Mouse (Mus musculus): Measurements from ENCODE around the gene Pik3r2. TPM values are rescaled to one million over a fixed set of nuclear protein-coding genes. Genes with fewer than 3 reads are reported as not detected.
A peak's percentile ranks its signal among the peaks of the same experiment; 100 is the strongest.

Gene Pik3r2
- total and polyA plus RNA-seq, 2 experiments from 2014 or later, result 102 to 159 TPM

DNA sequence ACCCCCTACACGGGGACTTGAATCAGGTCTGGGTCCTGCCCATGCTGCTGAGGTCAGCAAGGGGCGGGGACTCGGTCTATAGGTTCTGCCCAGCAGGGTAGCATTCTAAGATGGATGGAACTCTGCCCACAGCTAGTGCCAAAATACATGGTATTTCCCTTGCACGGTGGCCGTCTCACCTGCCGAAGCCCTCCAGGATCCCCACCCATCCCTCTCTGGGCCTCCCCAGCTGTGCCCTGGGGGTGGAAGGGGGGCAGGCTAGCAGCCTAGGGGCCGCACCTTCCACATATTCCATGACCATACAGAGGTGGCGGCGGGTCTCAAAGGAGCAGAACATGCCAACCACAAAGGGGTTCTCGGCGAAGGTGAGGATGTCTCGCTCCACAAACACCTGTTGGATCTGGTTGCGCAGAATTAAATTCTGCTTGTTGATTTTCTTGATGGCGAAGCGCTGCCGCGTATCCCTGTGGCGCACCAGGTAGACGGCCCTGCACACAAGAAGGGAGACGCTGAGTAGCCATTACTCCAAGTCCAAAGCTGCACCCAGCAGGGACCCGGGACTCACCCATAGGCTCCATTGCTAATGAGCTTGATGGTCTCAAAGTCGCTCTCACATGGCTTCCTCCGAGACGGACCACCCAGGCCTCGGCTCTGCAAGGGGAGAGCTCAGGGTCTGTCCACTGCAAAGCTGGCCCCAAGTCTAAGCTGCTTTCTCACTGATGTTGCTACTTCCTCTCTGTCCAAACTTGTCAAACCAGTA is 10.0 kb upstream of the Pik3r2 start:
- H3K27me3 ChIP-seq (ENCODE audit: insufficient read depth, low read length), result no peaks in the 10 kb centered on the region
- 91% methylated on average over 25 of the region's 25 CpGs for WGBS
- ATAC-seq (ENCODE audit: low FRiP score) (no peak), DNase-seq (ENCODE audit: low spot score) (no peak)
- H3K36me3 ChIP-seq (ENCODE audit: insufficient read depth, low read length), result peaks cover 55% of the 10 kb centered on the region
- peaks cover 7% of the 10 kb centered on the region for H3K4me1 ChIP-seq (ENCODE audit: insufficient read depth, low read length)
- H3K9ac ChIP-seq (replicated peaks; ENCODE audit: low read length, poor library complexity, severe bottlenecking), result no peak overlapping the region
- H3K27ac ChIP-seq (ENCODE audit: low read depth, low read length), result no peak overlapping the region
- H3K4me3 ChIP-seq (ENCODE audit: low read depth, low read length), result no peak overlapping the region
- no peak for TF ChIP-seq CTCF (IDR thresholded peaks at IDR 0.05)
- H3K4me2 ChIP-seq (ENCODE audit: low read depth, low read length, poor library complexity, severe bottlenecking), result no peak overlapping the region
- H3K9me3 ChIP-seq (ENCODE audit: low read length), result no peaks in the 10 kb centered on the region

DNA sequence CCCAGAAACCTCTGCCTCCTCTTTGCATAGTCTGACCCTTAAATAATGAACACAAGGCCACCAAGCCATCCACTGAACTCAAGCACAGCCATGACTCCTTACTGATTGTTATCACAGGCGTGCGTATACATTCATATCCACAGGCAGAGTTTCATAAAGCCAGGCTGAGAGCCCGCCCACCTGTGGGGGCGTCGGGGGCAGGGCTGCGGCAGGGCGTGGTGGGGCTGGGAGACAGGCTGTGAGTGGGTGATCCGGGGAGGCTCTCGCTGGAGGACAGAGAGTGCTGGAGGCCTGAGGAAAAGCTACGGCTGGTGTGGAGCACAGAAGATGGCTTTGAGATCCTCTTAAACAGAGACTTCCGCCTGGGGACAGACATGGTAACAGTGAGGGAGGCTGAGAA is 3.6 kb upstream of the Pik3r2 start:
- H3K27me3 ChIP-seq (ENCODE audit: insufficient read depth, low read length), result no peaks in the 10 kb centered on the region
- no peak for TF ChIP-seq CTCF (IDR thresholded peaks at IDR 0.05)
- peaks cover 56% of the 10 kb centered on the region for H3K36me3 ChIP-seq (ENCODE audit: insufficient read depth, low read length)
- ATAC-seq (ENCODE audit: low FRiP score), result no peak
- no peak overlapping the region for H3K4me2 ChIP-seq (ENCODE audit: low read depth, low read length, poor library complexity, severe bottlenecking)
- H3K4me3 ChIP-seq (ENCODE audit: low read depth, low read length), result no peak overlapping the region
- peaks cover 15% of the 10 kb centered on the region for H3K4me1 ChIP-seq (ENCODE audit: insufficient read depth, low read length)
- H3K27ac ChIP-seq (ENCODE audit: low read depth, low read length), result no peak overlapping the region
- no peak overlapping the region for H3K9ac ChIP-seq (replicated peaks; ENCODE audit: low read length, poor library complexity, severe bottlenecking)
- no peak for DNase-seq (ENCODE audit: low spot score)
- H3K9me3 ChIP-seq (ENCODE audit: low read length), result no peaks in the 10 kb centered on the region
- WGBS, result 90% methylated on average over 11 of the region's 11 CpGs

- TF ChIP-seq CTCF (IDR thresholded peaks at IDR 0.05), result no peak
- H3K4me3 ChIP-seq (ENCODE audit: low read depth, low read length), result peak overlapping the region; percentile 77
- H3K9me3 ChIP-seq (ENCODE audit: low read length), result no peaks in the 10 kb centered on the region
- peaks cover 19% of the 10 kb centered on the region for H3K4me1 ChIP-seq (ENCODE audit: insufficient read depth, low read length)
- peaks cover 64% of the 10 kb centered on the region for H3K36me3 ChIP-seq (ENCODE audit: insufficient read depth, low read length)
- H3K27me3 ChIP-seq (ENCODE audit: insufficient read depth, low read length), result no peaks in the 10 kb centered on the region
- H3K9ac ChIP-seq (replicated peaks; ENCODE audit: low read length, poor library complexity, severe bottlenecking), result peak overlapping the region; percentile 97
- 3% methylated on average over 28 of the region's 34 CpGs for WGBS
- DNase-seq (ENCODE audit: low spot score) (peak; percentile 27), ATAC-seq (ENCODE audit: low FRiP score) (no peak; the same call in 1 of the 2 replicates)
- H3K4me2 ChIP-seq (ENCODE audit: low read depth, low read length, poor library complexity, severe bottlenecking), result peak overlapping the region; percentile 84
- H3K27ac ChIP-seq (ENCODE audit: low read depth, low read length), result peak overlapping the region; percentile 94
Measured at GRCm38 (mm10) chr8:70775851-70776495, 540 bp downstream of the Pik3r2 start.

- Histone ChIP-seq H3K9me3 (ENCODE audit: low read length) (no peaks in the 10 kb centered on the region), H3K4me2 (ENCODE audit: low read depth, low read length, poor library complexity, severe bottlenecking) (peak overlapping the region; percentile 84), H3K36me3 (ENCODE audit: insufficient read depth, low read length) (peaks cover 64% of the 10 kb centered on the region), H3K9ac (replicated peaks; ENCODE audit: low read length, poor library complexity, severe bottlenecking) (peak overlapping the region; percentile 97), H3K4me1 (ENCODE audit: insufficient read depth, low read length) (peaks cover 19% of the 10 kb centered on the region), H3K4me3 (ENCODE audit: low read depth, low read length) (peak overlapping the region; percentile 77), H3K27ac (ENCODE audit: low read depth, low read length) (no peak overlapping the region), H3K27me3 (ENCODE audit: insufficient read depth, low read length) (no peaks in the 10 kb centered on the region)
- DNase-seq (ENCODE audit: low spot score), result no peak
- WGBS, result 85% methylated on average over 5 of the region's 5 CpGs
- no peak for ATAC-seq (ENCODE audit: low FRiP score)
- no peak for TF ChIP-seq CTCF (IDR thresholded peaks at IDR 0.05)
Measured at GRCm38 (mm10) chr8:70775227-70775626, 1.3 kb downstream of the Pik3r2 start.

DNA sequence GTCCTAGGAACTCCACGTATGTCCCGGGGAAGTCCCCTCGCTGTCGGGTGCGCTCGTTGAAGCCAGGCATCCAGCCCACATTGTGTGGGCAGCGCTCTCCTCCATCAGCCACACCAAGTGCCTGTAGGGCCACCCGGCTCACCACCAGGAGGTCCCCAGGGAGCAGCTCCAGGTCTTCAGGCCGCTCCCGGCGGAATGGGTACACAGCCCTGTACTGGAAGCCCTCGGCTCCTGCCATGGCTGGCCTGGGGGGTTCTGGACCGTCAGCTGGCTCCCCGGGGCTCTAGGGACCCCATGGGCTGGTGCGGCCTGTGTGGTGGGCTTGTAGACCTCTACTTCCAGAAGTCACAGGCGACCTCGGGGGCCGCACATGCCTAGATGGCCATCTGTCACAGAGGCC is 1.8 kb downstream of the Pik3r2 start:
- no peak for ATAC-seq (ENCODE audit: low FRiP score)
- H3K4me1 ChIP-seq (ENCODE audit: insufficient read depth, low read length), result peaks cover 19% of the 10 kb centered on the region

DNA sequence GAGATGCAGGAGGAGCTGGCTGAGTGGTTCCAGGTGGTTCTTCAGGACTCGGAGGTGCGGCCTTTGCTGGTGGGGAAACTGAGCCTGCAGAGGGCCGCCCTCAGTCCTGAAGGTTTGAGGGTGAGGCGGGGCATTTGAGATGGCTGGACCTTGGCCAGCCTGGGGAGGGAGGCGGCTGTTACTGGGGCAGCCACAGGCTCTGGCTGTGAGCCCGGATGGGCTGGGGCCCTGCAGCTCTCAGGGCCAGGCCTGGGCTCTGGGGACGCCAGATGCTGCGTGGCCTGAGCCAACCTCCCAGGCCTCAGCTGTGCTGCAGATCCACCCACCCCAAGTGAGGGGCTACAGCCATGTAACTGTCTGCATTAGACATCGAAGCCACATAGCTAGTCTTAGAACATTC is 2.7 kb downstream of the Pik3r2 start:
- no peak overlapping the region for H3K4me2 ChIP-seq (ENCODE audit: low read depth, low read length, poor library complexity, severe bottlenecking)
- no peaks in the 10 kb centered on the region for H3K9me3 ChIP-seq (ENCODE audit: low read length)
- peaks cover 57% of the 10 kb centered on the region for H3K36me3 ChIP-seq (ENCODE audit: insufficient read depth, low read length)
- ATAC-seq (ENCODE audit: low FRiP score), result no peak
- 58% methylated on average over 9 of the region's 9 CpGs for WGBS
- TF ChIP-seq CTCF (IDR thresholded peaks at IDR 0.05), result no peak
- H3K4me1 ChIP-seq (ENCODE audit: insufficient read depth, low read length), result peaks cover 19% of the 10 kb centered on the region
- H3K4me3 ChIP-seq (ENCODE audit: low read depth, low read length), result no peak overlapping the region
- peak overlapping the region; percentile 37; the same call in 1 of the 2 replicates for H3K9ac ChIP-seq (replicated peaks; ENCODE audit: low read length, poor library complexity, severe bottlenecking)
- H3K27me3 ChIP-seq (ENCODE audit: insufficient read depth, low read length), result no peaks in the 10 kb centered on the region
- H3K27ac ChIP-seq (ENCODE audit: low read depth, low read length), result no peak overlapping the region
- DNase-seq (ENCODE audit: low spot score), result peak; percentile 91

More for the DNA sequence above, 1.8 kb downstream of the Pik3r2 start:
- no peaks in the 10 kb centered on the region for H3K27me3 ChIP-seq (ENCODE audit: insufficient read depth, low read length)
- WGBS, result 92% methylated on average over 18 of the region's 18 CpGs
- no peak overlapping the region for H3K4me3 ChIP-seq (ENCODE audit: low read depth, low read length)
- no peaks in the 10 kb centered on the region for H3K9me3 ChIP-seq (ENCODE audit: low read length)
- no peak for TF ChIP-seq CTCF (IDR thresholded peaks at IDR 0.05)
- H3K9ac ChIP-seq (replicated peaks; ENCODE audit: low read length, poor library complexity, severe bottlenecking), result peak overlapping the region; percentile 97
- H3K27ac ChIP-seq (ENCODE audit: low read depth, low read length), result no peak overlapping the region
- peaks cover 62% of the 10 kb centered on the region for H3K36me3 ChIP-seq (ENCODE audit: insufficient read depth, low read length)
- 0 out of 2 replicates have a peak overlapping the region, but pooled peaks have one; percentile 84 for H3K4me2 ChIP-seq (ENCODE audit: low read depth, low read length, poor library complexity, severe bottlenecking)
- no peak for DNase-seq (ENCODE audit: low spot score)

All from midbrain, postnatal 0 days (tissue).